Mouse (Mus musculus) kidney, embryonic 15.5 days (tissue): ENCODE measurements around the gene Psme4. TPM values are rescaled to one million over a fixed set of nuclear protein-coding genes. Genes with fewer than 3 reads are reported as not detected.
A peak's percentile ranks its signal among the peaks of the same experiment; 100 is the strongest.

Source experiments
- ATAC-seq: fragments of 200-750 bp; cut with Nextera tagmentation; replicated peaks from 2 replicates; pipeline ENCODE4 v1.8.0; 2017; ENCODE audit warnings: moderate TSS enrichment; ENCODE audit not compliant: low FRiP score
- H3K27ac ChIP-seq: fragments of 300-500 bp; sonication (generic); 2 replicates; pipeline ENCODE4 v1.5.1; 2015; ENCODE audit warnings: mild to moderate bottlenecking, inconsistent platforms
- H3K27me3 ChIP-seq: fragments of 300-500 bp; sonication (generic); 2 replicates; pipeline ENCODE4 v1.6.1; 2015; ENCODE audit warnings: inconsistent platforms
- H3K36me3 ChIP-seq: fragments of 300-500 bp; sonication (generic); 2 replicates; pipeline ENCODE4 v1.6.1; 2015; ENCODE audit warnings: inconsistent platforms
- H3K4me1 ChIP-seq: fragments of 300-500 bp; sonication (generic); 2 replicates; pipeline ENCODE4 v1.6.1; 2015; ENCODE audit warnings: inconsistent platforms
- H3K4me2 ChIP-seq: fragments of 300-500 bp; sonication (generic); 2 replicates; pipeline ENCODE4 v1.6.1; 2015; ENCODE audit warnings: moderate library complexity, mild to moderate bottlenecking, inconsistent platforms
- H3K4me3 ChIP-seq: fragments of 300-500 bp; sonication (generic); replicated peaks from 2 replicates; pipeline ENCODE4 v1.5.1; 2015; ENCODE audit warnings: mild to moderate bottlenecking, inconsistent platforms
- H3K9ac ChIP-seq: fragments of 300-500 bp; sonication (generic); 2 replicates; pipeline ENCODE4 v1.6.1; 2015; ENCODE audit warnings: mild to moderate bottlenecking, inconsistent platforms
- H3K9me3 ChIP-seq: fragments of 300-500 bp; sonication (generic); replicated peaks from 2 replicates; pipeline ENCODE4 v1.6.1; 2016; ENCODE audit warnings: inconsistent platforms
- WGBS: fragments of 180-500 bp; shearing (Covaris S2); methylation state at CpG from one replicate; pipeline ENCODE4 v1.1.7; 2015; ENCODE audit warnings: mixed read lengths; 5-methylcytosine and 5-hydroxymethylcytosine counted together
- polyA plus RNA-seq: library from polyadenylated mRNA; unstranded; fragments of >200 nt; fragmentation: Nextera tagmentation; extraction: Ambion mirVana; gene quantifications from 2 replicates; pipeline ENCODE4 v1.2.1, GENCODE M21; 2015

Psme4 gene
- polyA plus RNA-seq, 1 experiment from 2014 or later = 18.3 TPM

- ATAC-seq = no peak
- Histone ChIP-seq H3K36me3 (peaks cover 28% of the 10 kb centered on the region), H3K4me3 (no peak overlapping the region), H3K9me3 (no peaks in the 10 kb centered on the region), H3K27me3 (no peaks in the 10 kb centered on the region), H3K4me2 (no peak overlapping the region), H3K4me1 (no peaks in the 10 kb centered on the region), H3K9ac (no peak overlapping the region), H3K27ac (no peak overlapping the region)
- 90% methylated on average over 1 of the region's 1 CpGs for WGBS
These were observed 22.2 kb downstream of the Psme4 start for GRCm38 (mm10) chr11:30793753-30794152.

DNA sequence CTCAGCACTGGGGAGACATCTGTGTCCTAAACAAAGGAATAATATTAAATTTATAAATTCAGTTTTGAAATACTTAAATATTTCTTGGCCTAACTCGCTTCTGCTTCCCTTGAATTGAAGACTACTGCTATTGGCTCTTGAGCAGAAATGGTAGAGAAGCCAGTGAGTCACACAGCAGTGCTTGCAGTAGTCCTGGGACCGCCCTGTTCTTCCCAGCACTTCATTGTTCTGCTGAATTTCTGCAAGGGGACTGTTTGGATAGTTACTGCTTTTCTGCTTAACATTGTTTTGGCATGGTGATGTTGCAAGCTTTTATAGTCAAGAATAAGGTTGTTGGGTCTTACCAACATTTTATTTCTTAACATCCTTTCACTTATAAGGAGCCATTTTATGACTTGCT is 25.7 kb downstream of the Psme4 start:
- WGBS = 91% methylated on average over 2 of the region's 2 CpGs
- ATAC-seq = no peak
- H3K4me3 ChIP-seq = no peak overlapping the region
- H3K9me3 ChIP-seq = no peaks in the 10 kb centered on the region
- H3K36me3 ChIP-seq = peaks cover 28% of the 10 kb centered on the region
- H3K4me1 ChIP-seq = no peaks in the 10 kb centered on the region
- no peaks in the 10 kb centered on the region for H3K27me3 ChIP-seq
- no peak overlapping the region for H3K9ac ChIP-seq
- H3K27ac ChIP-seq = no peak overlapping the region
- no peak overlapping the region for H3K4me2 ChIP-seq

- Histone ChIP-seq H3K36me3 (peaks cover 10% of the 10 kb centered on the region; the same call in 1 of the 2 replicates), H3K27me3 (no peaks in the 10 kb centered on the region), H3K4me1 (no peaks in the 10 kb centered on the region), H3K4me3 (no peak overlapping the region), H3K27ac (no peak overlapping the region), H3K9ac (no peak overlapping the region), H3K9me3 (no peaks in the 10 kb centered on the region), H3K4me2 (no peak overlapping the region)
- no peak for ATAC-seq
- 73% methylated on average over 1 of the region's 1 CpGs for WGBS
These were observed 28.0 kb downstream of the Psme4 start for GRCm38 (mm10) chr11:30799496-30799895.

GRCm38 (mm10) chr11:30800091-30800490 is 28.6 kb downstream of the Psme4 start:
- peaks cover 8% of the 10 kb centered on the region for H3K36me3 ChIP-seq
- H3K27ac ChIP-seq = no peak overlapping the region
- H3K4me1 ChIP-seq = no peaks in the 10 kb centered on the region
- no peak for ATAC-seq
- no peak overlapping the region for H3K4me3 ChIP-seq
- H3K27me3 ChIP-seq = no peaks in the 10 kb centered on the region
- H3K9me3 ChIP-seq = no peaks in the 10 kb centered on the region
- H3K4me2 ChIP-seq = no peak overlapping the region
- no peak overlapping the region for H3K9ac ChIP-seq

DNA sequence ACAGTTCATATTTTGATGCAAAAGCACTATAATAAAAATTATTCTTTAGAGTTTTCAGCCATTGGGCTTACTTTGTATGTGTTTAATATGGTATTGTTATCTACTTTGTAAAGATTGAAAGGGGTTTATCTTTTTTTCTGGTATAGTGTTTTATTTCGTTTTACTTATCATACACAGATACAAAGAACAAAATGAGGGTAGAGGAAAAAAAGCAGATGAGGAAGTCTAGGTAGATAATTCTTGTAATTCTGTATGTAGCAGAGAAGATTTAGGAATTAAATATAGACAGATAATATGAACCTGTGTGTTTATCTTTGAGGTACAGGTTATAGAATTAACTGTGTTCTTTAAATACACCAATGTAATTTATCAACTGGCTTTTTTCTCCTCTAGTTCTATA is 30.9 kb downstream of the Psme4 start:
- Histone ChIP-seq H3K9me3 (no peaks in the 10 kb centered on the region), H3K4me2 (no peak overlapping the region), H3K4me3 (no peak overlapping the region), H3K4me1 (no peaks in the 10 kb centered on the region), H3K9ac (no peak overlapping the region), H3K27me3 (no peaks in the 10 kb centered on the region), H3K36me3 (peaks cover 17% of the 10 kb centered on the region; the same call in 1 of the 2 replicates), H3K27ac (no peak overlapping the region)
- 82% methylated on average over 1 of the region's 1 CpGs for WGBS
- no peak for ATAC-seq

GRCm38 (mm10) chr11:30821116-30821515 is 49.6 kb downstream of the Psme4 start:
- Histone ChIP-seq H3K4me1 (no peaks in the 10 kb centered on the region), H3K36me3 (peaks cover 57% of the 10 kb centered on the region), H3K9me3 (no peaks in the 10 kb centered on the region), H3K27ac (no peak overlapping the region), H3K27me3 (no peaks in the 10 kb centered on the region), H3K4me3 (no peak overlapping the region), H3K9ac (no peak overlapping the region), H3K4me2 (no peak overlapping the region)
- ATAC-seq = no peak
- WGBS = 92% methylated on average over 5 of the region's 5 CpGs

GRCm38 (mm10) chr11:30838793-30839192 is 67.3 kb downstream of the Psme4 start:
- no peak overlapping the region for H3K4me3 ChIP-seq

GRCm38 (mm10) chr11:30844355-30844754 is 72.8 kb downstream of the Psme4 start:
- Histone ChIP-seq H3K27me3 (no peaks in the 10 kb centered on the region), H3K4me1 (no peaks in the 10 kb centered on the region), H3K4me3 (no peak overlapping the region), H3K4me2 (no peak overlapping the region), H3K27ac (no peak overlapping the region), H3K36me3 (peaks cover 69% of the 10 kb centered on the region), H3K9ac (no peak overlapping the region), H3K9me3 (no peaks in the 10 kb centered on the region)
- no peak for ATAC-seq
- 94% methylated on average over 1 of the region's 1 CpGs for WGBS

More at GRCm38 (mm10) chr11:30838793-30839192, 67.3 kb downstream of the Psme4 start:
- Histone ChIP-seq H3K4me2 (no peak overlapping the region), H3K27me3 (no peaks in the 10 kb centered on the region), H3K36me3 (peaks cover 71% of the 10 kb centered on the region), H3K4me1 (no peaks in the 10 kb centered on the region), H3K9ac (no peak overlapping the region), H3K27ac (no peak overlapping the region), H3K9me3 (no peaks in the 10 kb centered on the region)
- 92% methylated on average over 2 of the region's 2 CpGs for WGBS
- ATAC-seq = no peak

DNA sequence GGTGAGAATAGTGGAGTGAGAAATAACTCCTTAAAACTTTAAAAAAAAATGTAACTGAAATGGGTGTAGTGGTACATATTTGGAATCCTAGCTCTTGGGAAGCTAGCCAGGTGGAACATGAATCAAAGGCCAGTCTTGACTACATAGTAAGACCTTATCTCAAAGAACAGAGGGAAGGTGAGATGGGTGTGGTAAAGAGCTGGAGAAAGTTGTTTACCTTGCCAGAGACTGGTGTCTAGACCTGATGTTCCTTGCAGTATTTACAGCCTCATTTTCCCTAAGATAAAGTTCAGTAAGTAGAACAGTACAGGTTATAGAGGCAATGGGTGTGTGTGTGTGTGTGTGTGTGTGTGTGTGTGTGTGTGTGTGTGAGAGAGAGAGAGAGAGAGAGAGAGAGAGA is 100.9 kb downstream of the Psme4 start:
- H3K27me3 ChIP-seq = no peaks in the 10 kb centered on the region

DNA sequence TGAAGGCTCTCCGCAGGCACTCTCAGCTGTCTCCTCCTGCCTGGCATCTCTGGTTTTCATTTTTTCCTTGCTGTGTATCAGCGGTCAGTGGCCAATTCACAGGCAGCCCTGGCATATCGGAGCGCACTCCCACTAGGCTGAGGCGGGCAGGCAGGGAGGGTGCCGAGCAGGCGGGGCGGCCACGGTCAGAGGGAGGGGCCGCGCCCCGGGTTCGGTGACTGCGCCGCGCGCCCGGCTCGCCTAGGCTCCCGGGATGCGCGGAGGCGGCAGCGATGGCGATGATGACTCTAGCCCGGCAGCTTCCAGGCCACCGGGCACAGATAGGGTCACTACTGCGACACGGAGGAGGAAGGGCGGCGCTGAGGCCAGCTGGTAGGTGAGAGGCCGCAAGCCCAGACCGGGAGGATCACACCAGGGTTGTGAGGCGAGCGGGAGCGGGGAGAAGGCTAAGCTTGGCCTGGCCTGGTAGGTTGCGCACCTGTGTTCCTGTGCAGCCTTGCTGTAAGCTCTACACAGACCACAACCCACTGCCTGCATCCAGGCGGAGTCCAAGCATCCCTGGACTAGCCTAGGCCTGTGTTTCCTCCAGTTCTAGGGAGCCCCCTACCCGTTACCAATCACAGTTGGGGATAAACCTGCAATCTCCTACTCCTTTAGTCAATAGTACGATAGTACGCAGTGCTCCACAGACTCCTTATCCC is 113.8 kb downstream of the Psme4 start, which contains the start of the genes Gpr75 and Asb3:
Gene Gpr75, plus strand, starts transcription at position 188 of the 701 bp plus-strand sequence.
Gene Asb3, plus strand, starts transcription at position 246 of the 701 bp plus-strand sequence.
- Histone ChIP-seq H3K4me1 (peaks cover 8% of the 10 kb centered on the region), H3K4me2 (peak within 1 kb of the TSS; percentile 81), H3K27ac (no peak within 1 kb of the TSS), H3K27me3 (peaks cover 4% of the 10 kb centered on the region; the same call in 1 of the 2 replicates), H3K9me3 (no peaks in the 10 kb centered on the region), H3K9ac (peak within 1 kb of the TSS; percentile 38; the same call in 1 of the 2 replicates), H3K4me3 (peak within 1 kb of the TSS; percentile 51), H3K36me3 (peaks cover 7% of the 10 kb centered on the region)
- 4% methylated on average over 41 of the region's 41 CpGs for WGBS
- peak; percentile 98 for ATAC-seq

More for the DNA sequence above, 100.9 kb downstream of the Psme4 start:
- Histone ChIP-seq H3K4me3 (no peak overlapping the region), H3K9me3 (no peaks in the 10 kb centered on the region), H3K4me1 (no peaks in the 10 kb centered on the region), H3K27ac (no peak overlapping the region), H3K36me3 (peaks cover 53% of the 10 kb centered on the region), H3K4me2 (no peak overlapping the region), H3K9ac (no peak overlapping the region)
- ATAC-seq = no peak

DNA sequence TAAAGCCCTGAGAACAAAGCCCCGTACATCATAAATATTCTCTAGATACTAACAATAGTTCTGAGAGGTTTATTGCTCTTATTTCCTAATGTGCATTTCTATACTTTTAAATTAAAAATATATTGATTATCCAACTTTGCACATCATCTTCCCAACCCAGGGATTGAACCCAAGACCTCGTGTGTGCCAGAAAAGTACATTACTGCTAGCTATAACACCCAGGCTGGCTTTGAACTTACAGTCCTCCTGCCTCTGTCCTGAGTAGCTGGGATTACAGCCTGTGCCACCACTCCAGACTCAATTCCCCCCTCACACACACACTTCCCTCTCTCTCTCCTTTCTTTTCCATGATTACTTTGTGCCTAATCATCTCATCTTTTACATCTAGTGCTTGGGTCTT is 116.6 kb downstream of the Psme4 start:
- ATAC-seq = no peak
- 85% methylated on average over 2 of the region's 2 CpGs for WGBS

GRCm38 (mm10) chr11:30896201-30896600 is 124.7 kb downstream of the Psme4 start:
- no peak overlapping the region for H3K9ac ChIP-seq
- no peak overlapping the region for H3K27ac ChIP-seq
- ATAC-seq = no peak
- H3K4me1 ChIP-seq = no peaks in the 10 kb centered on the region
- no peaks in the 10 kb centered on the region for H3K27me3 ChIP-seq
- no peaks in the 10 kb centered on the region for H3K36me3 ChIP-seq
- no peak overlapping the region for H3K4me2 ChIP-seq
- 95% methylated on average over 1 of the region's 1 CpGs for WGBS
- no peaks in the 10 kb centered on the region for H3K9me3 ChIP-seq
- no peak overlapping the region for H3K4me3 ChIP-seq

More for the DNA sequence above, 116.6 kb downstream of the Psme4 start:
- Histone ChIP-seq H3K27me3 (peaks cover 4% of the 10 kb centered on the region; the same call in 1 of the 2 replicates), H3K9ac (no peak overlapping the region), H3K36me3 (no peaks in the 10 kb centered on the region), H3K4me3 (no peak overlapping the region), H3K4me1 (peaks cover 8% of the 10 kb centered on the region), H3K4me2 (no peak overlapping the region), H3K27ac (no peak overlapping the region), H3K9me3 (no peaks in the 10 kb centered on the region)

DNA sequence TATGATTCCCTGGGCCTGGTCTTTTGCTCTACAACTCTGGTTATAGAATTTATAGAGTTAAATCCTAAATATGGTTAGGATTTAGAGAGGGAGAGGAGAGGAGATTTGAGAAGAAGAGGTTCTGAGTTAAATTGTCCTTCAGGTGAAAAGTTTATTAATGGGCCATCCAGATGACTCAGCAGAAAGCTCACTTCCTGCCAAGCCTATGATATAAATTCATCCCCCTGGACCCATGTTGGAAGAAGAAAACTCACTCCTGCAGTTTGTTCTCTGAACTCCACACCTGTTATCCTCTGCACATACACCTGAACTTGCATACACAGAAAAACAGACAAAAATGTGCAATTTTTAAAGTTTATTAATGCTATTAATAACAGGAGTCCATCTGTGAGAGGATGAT is 127.8 kb downstream of the Psme4 start:
- no peak overlapping the region for H3K4me3 ChIP-seq
- no peaks in the 10 kb centered on the region for H3K36me3 ChIP-seq
- no peaks in the 10 kb centered on the region for H3K27me3 ChIP-seq
- H3K4me1 ChIP-seq = no peaks in the 10 kb centered on the region
- H3K9me3 ChIP-seq = no peaks in the 10 kb centered on the region
- ATAC-seq = no peak
- H3K4me2 ChIP-seq = no peak overlapping the region
- H3K27ac ChIP-seq = no peak overlapping the region
- H3K9ac ChIP-seq = no peak overlapping the region
